Mouse (Mus musculus) heart, embryonic 11.5 days (tissue): ENCODE data around the gene Ankrd39. TPM values are rescaled to one million over a fixed set of nuclear protein-coding genes. Genes with fewer than 3 reads are reported as not detected.

Experiments
- ATAC-seq: fragments of 200-750 bp; cut with Nextera tagmentation; replicated peaks from 2 replicates; pipeline ENCODE4 v1.8.0; 2017; ENCODE audit warnings: moderate library complexity; ENCODE audit not compliant: insufficient number of reproducible peaks, low FRiP score, low TSS enrichment
- H3K27ac ChIP-seq: fragments of 300-500 bp; sonication (generic); 2 replicates; pipeline ENCODE4 v1.5.1; 2014; ENCODE audit warnings: mild to moderate bottlenecking, low read depth, low read length
- H3K27me3 ChIP-seq: fragments of 300-500 bp; sonication (generic); 2 replicates; pipeline ENCODE4 v1.6.1; 2014; ENCODE audit warnings: mild to moderate bottlenecking, low read length, mixed read lengths; ENCODE audit not compliant: control insufficient read depth, insufficient read depth
- H3K36me3 ChIP-seq: fragments of 300-500 bp; sonication (generic); 2 replicates; pipeline ENCODE4 v1.6.1; 2014; ENCODE audit warnings: mild to moderate bottlenecking, low read length, moderate library complexity, mixed read lengths; ENCODE audit not compliant: control insufficient read depth, insufficient read depth
- H3K4me1 ChIP-seq: fragments of 300-500 bp; sonication (generic); 2 replicates; pipeline ENCODE4 v1.6.1; 2014; ENCODE audit warnings: low read length; ENCODE audit not compliant: control insufficient read depth, insufficient read depth
- H3K4me2 ChIP-seq: fragments of 300-500 bp; sonication (generic); 2 replicates; pipeline ENCODE4 v1.6.1; 2014; ENCODE audit warnings: mild to moderate bottlenecking, moderate library complexity
- H3K4me3 ChIP-seq: fragments of 300-500 bp; sonication (generic); 2 replicates; pipeline ENCODE4 v1.5.1; 2014; ENCODE audit warnings: low read depth, low read length
- H3K9ac ChIP-seq: fragments of 300-500 bp; sonication (generic); 2 replicates; pipeline ENCODE4 v1.6.1; 2014; ENCODE audit warnings: mild to moderate bottlenecking, low read depth, low read length, moderate library complexity
- H3K9me3 ChIP-seq: fragments of 300-500 bp; sonication (generic); replicated peaks from 2 replicates; pipeline ENCODE4 v1.6.1; 2016; ENCODE audit warnings: low read length; ENCODE audit not compliant: control insufficient read depth
- WGBS: fragments of 180-500 bp; shearing (Covaris S2); extraction: QIAGEN DNeasy Blood & Tissue Kit; methylation state at CpG from one replicate; pipeline ENCODE4 v1.1.7; 2014; ENCODE audit not compliant: insufficient replicate concordance; 5-methylcytosine and 5-hydroxymethylcytosine counted together
- polyA plus RNA-seq: library from polyadenylated mRNA; unstranded; fragments of >200 nt; fragmentation: Nextera tagmentation; extraction: Ambion mirVana; gene quantifications from 2 replicates; pipeline ENCODE4 v1.2.1, GENCODE M21; 2014

Gene Ankrd39
- 19.9 and 25.1 TPM in 2 replicates for polyA plus RNA-seq

DNA sequence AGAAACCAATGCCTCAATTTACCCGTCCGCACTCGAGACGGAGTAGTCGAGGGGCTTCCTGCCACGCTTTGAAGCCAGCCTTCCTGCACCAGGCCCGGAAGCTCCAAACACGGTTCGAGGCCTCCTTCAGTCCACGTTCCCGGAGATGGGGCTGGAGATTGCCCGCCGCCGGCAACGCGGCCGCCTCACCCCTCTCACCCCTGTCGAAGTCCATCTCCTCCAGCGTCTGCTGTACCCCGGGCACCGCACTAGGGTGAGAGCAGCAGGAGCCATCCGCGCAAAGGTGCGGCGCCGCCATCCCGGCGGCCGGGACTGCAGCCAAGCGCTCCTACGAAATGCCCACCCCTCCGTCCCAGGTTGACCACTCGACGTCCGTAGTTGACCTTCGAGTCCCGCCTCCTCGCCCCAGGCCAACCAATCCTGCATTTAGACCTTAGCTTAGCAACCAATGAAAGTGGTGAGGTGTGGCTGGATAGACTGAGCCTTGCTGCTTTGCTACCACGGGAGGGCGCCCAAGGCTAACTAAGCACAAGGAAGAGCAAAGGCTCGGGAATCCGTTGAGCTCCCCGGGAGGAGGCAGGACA, at the start of gene Ankrd39:
TSS of gene Ankrd39 (minus strand) at position 558 of the 584 bp plus-strand sequence.
- H3K27ac ChIP-seq: 0 out of 2 replicates have a peak within 1 kb of the TSS, but pooled peaks have one; percentile 35
- ATAC-seq: peak; percentile 97
- peaks cover 31% of the 10 kb centered on the region for H3K36me3 ChIP-seq
- peaks cover 25% of the 10 kb centered on the region for H3K4me1 ChIP-seq
- H3K4me3 ChIP-seq: peak within 1 kb of the TSS; percentile 66
- H3K9ac ChIP-seq: peak within 1 kb of the TSS; percentile 77
- WGBS: under 1% methylated on average over 43 of the region's 43 CpGs
- H3K9me3 ChIP-seq: no peaks in the 10 kb centered on the region
- H3K4me2 ChIP-seq: peak within 1 kb of the TSS; percentile 67
- no peaks in the 10 kb centered on the region for H3K27me3 ChIP-seq

DNA sequence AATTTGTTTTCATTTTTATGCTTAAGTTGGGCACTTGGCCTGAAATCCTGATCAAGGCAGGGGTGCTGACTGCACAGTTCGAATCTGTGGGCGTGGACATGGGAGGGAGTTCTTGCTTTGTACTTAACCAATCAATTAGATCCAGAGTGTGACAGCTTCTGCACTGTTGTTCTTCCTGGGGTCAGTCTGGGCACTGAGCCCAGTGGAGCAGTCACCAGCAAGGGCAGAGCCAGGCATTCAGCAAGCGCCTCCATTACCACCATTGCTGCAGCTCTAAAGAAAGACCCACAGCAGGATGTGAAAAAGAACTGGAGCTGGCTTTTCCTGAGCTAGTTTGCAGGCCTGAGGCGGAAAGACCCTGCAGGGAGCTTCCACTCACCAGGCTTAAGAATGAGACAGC, 48.9 kb upstream of the Ankrd39 start:
- H3K27me3 ChIP-seq: no peaks in the 10 kb centered on the region
- WGBS: 44% methylated on average over 4 of the region's 4 CpGs
- H3K9ac ChIP-seq: no peak overlapping the region
- H3K4me1 ChIP-seq: peaks cover 16% of the 10 kb centered on the region
- H3K4me2 ChIP-seq: no peak overlapping the region
- no peak overlapping the region for H3K4me3 ChIP-seq
- no peak for ATAC-seq
- no peaks in the 10 kb centered on the region for H3K9me3 ChIP-seq
- no peaks in the 10 kb centered on the region for H3K36me3 ChIP-seq
- no peak overlapping the region for H3K27ac ChIP-seq

DNA sequence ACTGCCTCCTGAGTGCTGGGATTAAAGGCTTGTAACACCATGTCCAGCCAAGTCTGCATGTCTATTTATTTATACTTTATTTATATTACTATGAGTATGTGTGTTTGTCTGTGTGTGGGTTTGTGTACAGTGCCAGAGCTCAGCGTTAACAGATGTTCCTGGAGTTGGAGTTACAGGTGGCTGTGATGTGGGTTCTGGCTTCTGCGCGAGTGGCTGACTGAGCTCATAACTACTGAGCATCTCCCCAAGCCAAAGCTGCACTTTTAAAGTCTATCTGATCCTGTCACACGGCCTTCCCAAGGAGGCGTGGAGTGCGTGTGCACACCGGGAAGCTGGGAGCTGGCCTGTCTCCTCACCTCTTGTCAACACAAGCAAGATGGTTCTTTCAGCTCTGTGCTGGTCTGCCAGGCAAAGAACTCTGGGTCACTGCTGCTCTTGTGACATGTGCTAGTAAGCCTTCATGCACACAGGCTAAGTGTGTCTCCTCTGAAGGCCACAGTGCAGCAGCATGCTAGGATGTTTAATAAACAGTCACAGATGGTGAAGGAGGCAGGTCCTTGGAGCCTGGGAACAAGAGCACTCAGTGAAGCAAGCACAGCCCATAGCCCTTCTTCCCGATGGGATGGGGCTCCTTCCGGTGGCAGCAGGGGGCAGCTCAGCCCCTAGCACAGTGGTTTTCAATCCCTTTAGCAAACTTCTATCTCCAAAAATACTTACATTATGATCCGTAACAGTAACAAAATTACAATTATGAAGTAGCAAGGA, 48.1 kb upstream of the Ankrd39 start:
- ATAC-seq: no peak; the same call in 1 of the 2 replicates
- H3K9me3 ChIP-seq: no peaks in the 10 kb centered on the region
- H3K9ac ChIP-seq: no peak overlapping the region
- H3K36me3 ChIP-seq: no peaks in the 10 kb centered on the region
- 48% methylated on average over 10 of the region's 10 CpGs for WGBS
- no peak overlapping the region for H3K4me3 ChIP-seq
- no peak overlapping the region for H3K27ac ChIP-seq
- peaks cover 22% of the 10 kb centered on the region for H3K4me1 ChIP-seq
- no peak overlapping the region for H3K4me2 ChIP-seq
- no peaks in the 10 kb centered on the region for H3K27me3 ChIP-seq

DNA sequence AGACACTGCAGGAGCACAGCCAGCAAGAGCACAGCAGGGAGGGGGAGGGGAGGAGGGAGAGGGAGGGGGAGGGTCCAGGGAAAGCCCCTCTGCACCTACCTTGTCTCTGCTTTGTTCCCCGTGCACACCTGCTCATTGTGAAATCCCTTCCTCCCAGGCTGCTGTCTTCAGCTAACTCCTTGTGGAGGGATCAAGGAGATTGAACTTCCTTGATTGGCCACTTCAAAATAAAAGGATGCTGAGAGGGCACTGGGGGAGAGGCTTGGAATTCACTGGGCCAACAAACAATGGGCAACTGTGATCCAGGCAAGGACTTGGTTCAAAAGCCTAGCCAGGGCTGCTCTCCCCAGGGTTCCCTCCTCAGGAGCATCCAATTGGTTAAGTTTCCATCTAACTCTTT, 45.9 kb upstream of the Ankrd39 start:
- no peaks in the 10 kb centered on the region for H3K9me3 ChIP-seq
- WGBS: 36% methylated on average over 1 of the region's 1 CpGs
- no peak overlapping the region for H3K4me2 ChIP-seq
- H3K27ac ChIP-seq: no peak overlapping the region
- no peaks in the 10 kb centered on the region for H3K27me3 ChIP-seq
- no peak overlapping the region for H3K9ac ChIP-seq
- no peak overlapping the region for H3K4me3 ChIP-seq
- no peak for ATAC-seq
- H3K4me1 ChIP-seq: peaks cover 42% of the 10 kb centered on the region
- no peaks in the 10 kb centered on the region for H3K36me3 ChIP-seq

- WGBS: 27% methylated on average over 2 of the region's 2 CpGs
- no peak overlapping the region for H3K9ac ChIP-seq
- no peak overlapping the region for H3K27ac ChIP-seq
- H3K4me3 ChIP-seq: no peak overlapping the region
- no peak for ATAC-seq
- no peak overlapping the region for H3K4me2 ChIP-seq
- no peaks in the 10 kb centered on the region for H3K36me3 ChIP-seq
- no peaks in the 10 kb centered on the region for H3K9me3 ChIP-seq
- H3K27me3 ChIP-seq: no peaks in the 10 kb centered on the region
- peaks cover 46% of the 10 kb centered on the region for H3K4me1 ChIP-seq
Observed at GRCm38 (mm10) chr1:36591408-36591807, 44.2 kb upstream of the Ankrd39 start.

- peaks cover 47% of the 10 kb centered on the region for H3K4me1 ChIP-seq
- H3K27me3 ChIP-seq: no peaks in the 10 kb centered on the region
- H3K9me3 ChIP-seq: no peaks in the 10 kb centered on the region
- H3K9ac ChIP-seq: no peak overlapping the region
- ATAC-seq: no peak
- H3K4me3 ChIP-seq: no peak overlapping the region
- WGBS: 72% methylated on average over 9 of the region's 9 CpGs
- no peaks in the 10 kb centered on the region for H3K36me3 ChIP-seq
- no peak overlapping the region for H3K4me2 ChIP-seq
- no peak overlapping the region for H3K27ac ChIP-seq
Observed at GRCm38 (mm10) chr1:36590664-36591063, 43.4 kb upstream of the Ankrd39 start.

- 57% methylated on average over 6 of the region's 6 CpGs for WGBS
- peaks cover 50% of the 10 kb centered on the region for H3K4me1 ChIP-seq
- no peak overlapping the region for H3K4me2 ChIP-seq
- no peaks in the 10 kb centered on the region for H3K27me3 ChIP-seq
- ATAC-seq: no peak; the same call in 1 of the 2 replicates
- H3K36me3 ChIP-seq: no peaks in the 10 kb centered on the region
- H3K9me3 ChIP-seq: no peaks in the 10 kb centered on the region
- H3K9ac ChIP-seq: 0 out of 2 replicates have a peak overlapping the region, but pooled peaks have one; percentile 46
- H3K27ac ChIP-seq: no peak overlapping the region
- H3K4me3 ChIP-seq: no peak overlapping the region
Observed at GRCm38 (mm10) chr1:36589486-36589885, 42.2 kb upstream of the Ankrd39 start.

DNA sequence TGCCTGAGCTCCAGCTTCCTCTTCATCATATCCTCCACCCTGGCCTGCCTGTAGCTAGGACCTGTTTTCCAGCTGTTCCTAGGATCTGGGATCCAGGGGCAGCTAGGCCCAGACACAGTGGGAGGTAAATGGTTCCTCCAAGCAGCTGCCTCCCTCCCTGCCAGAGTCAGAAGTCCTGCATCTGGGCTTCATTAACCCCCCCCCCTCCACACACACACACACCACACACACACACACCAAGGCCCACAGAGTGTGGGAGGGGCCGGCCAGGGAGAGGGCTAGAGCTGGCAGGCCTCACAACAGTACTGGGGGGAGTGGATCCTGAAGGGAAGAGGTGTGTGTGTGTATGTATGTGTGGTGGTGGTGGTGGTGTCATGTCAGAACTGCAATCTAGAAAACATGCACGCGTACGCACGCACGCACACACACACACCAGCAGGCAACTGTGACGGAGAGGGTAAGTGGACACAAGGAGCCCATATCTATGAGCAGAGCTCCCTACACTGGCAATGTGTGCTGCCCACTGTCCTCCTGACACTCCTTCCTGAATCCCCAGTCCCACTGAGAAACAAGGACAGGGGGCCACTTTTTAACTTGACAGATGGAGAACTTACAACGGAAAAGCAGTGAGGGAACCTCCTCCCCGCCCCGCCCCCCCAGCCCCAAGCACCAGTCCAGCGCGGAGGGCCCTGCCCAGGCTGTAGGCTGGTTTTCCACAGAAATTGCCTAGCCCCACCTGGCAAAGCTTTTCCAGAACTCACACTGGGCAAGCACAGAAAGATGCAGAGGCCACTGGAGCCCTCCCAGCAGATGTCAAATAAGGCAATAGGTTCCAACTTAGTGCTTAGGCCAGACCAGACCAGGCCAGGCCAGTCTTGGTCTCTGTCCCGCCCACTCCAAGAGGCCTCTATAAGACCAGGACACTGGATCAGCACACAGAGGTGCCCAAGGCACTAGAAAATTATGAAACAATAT, 41.5 kb upstream of the Ankrd39 start:
- H3K4me3 ChIP-seq: no peak overlapping the region
- H3K27me3 ChIP-seq: no peaks in the 10 kb centered on the region
- 0 out of 2 replicates have a peak overlapping the region, but pooled peaks have one; percentile 46 for H3K9ac ChIP-seq
- no peak overlapping the region for H3K4me2 ChIP-seq
- ATAC-seq: 0 out of 2 replicates have a peak, but pooled peaks have one; percentile 31
- 60% methylated on average over 13 of the region's 13 CpGs for WGBS
- no peaks in the 10 kb centered on the region for H3K9me3 ChIP-seq
- H3K4me1 ChIP-seq: peaks cover 58% of the 10 kb centered on the region
- H3K27ac ChIP-seq: no peak overlapping the region
- no peaks in the 10 kb centered on the region for H3K36me3 ChIP-seq
